Mouse (Mus musculus) CD8-positive naive resting alpha-beta T cell, adult 2 months (primary cell): ENCODE results near the gene Sertad3.
A peak's percentile ranks its signal among the peaks of the same experiment; 100 is the strongest.

Experiments
- DNase-seq, 2 experiments: peaks; one replicate each; pipeline ENCODE4 v3.0.0; 2022; ENCODE audit warnings: low read depth in 2 of 2, low spot score in 2 of 2

The Sertad3 gene

GRCm38 (mm10) chr7:27460477-27460876 is 13.1 kb upstream of the Sertad3 start:
- no peak for DNase-seq

DNA sequence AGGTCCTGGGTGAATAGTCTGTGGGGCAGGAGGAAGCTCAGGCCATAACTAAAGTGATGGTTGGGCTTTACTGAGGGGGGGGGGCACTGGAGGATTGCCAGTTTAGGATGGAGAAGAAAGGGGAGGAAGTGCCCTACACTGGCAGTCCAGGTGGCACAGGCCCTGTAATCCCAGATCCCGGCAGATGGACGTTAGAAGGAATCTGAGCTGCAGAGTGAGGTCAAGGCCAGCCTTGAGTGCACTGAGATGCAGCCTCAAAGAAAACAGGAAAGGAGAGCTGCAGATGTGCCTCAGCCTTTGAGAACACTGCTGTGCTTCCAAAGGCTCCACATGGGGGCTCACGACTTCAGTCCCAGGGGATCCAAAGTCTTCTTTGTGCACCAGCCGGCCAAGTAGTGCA is 5.9 kb upstream of the Sertad3 start:
- DNase-seq, result no peak

GRCm38 (mm10) chr7:27471390-27472120 is 2.0 kb upstream of the Sertad3 start:
- DNase-seq, result no peak

- DNase-seq, result no peak
These were observed 972 bp upstream of the Sertad3 start for GRCm38 (mm10) chr7:27472596-27472995.

- DNase-seq, result no peak
These were observed 394 bp downstream of the Sertad3 start for GRCm38 (mm10) chr7:27473835-27474489.

GRCm38 (mm10) chr7:27474490-27474954 is 954 bp downstream of the Sertad3 start:
- peak; percentile 79 to 81 for DNase-seq

DNA sequence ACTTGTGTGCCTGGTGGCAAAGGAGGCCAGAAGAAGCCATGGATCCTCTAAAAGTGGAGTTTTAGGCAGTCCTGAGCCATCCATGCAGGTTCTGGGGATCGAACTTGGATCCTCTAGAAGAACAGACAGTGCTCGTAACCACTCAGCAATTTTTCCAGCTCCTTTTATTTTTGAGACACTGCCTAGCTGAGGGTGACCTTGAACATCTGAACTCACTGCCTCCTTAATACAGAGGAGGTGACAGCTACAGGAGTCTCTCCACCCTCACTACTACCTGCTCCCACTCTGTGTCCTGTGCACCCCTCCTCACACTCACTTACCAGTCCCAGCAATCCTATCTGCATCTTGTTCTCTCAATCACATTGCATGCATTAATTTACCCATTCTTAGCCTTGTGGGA is 2.0 kb downstream of the Sertad3 start:
- no peak for DNase-seq

GRCm38 (mm10) chr7:27476098-27476635 is 2.6 kb downstream of the Sertad3 start:
- no peak for DNase-seq

DNA sequence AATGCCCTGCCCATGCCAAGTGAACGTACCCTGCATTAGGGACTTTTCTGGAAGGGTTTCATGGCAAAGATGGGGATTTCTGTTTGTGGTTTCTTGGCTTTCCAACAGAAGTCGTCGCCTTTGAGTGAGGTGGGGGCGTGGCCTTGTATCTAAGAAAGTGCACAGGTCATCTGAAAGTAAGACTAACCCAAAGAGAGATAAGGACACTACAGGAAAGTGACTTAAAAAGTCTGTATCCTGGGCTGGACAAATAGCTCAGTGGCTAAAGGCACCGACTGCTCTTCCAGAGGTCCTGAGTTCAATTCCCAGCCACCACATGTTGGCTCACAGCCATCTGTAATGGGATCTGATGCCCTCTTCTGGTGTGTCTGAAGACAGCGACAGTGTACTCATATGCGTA is 5.0 kb downstream of the Sertad3 start:
- no peak for DNase-seq

DNA sequence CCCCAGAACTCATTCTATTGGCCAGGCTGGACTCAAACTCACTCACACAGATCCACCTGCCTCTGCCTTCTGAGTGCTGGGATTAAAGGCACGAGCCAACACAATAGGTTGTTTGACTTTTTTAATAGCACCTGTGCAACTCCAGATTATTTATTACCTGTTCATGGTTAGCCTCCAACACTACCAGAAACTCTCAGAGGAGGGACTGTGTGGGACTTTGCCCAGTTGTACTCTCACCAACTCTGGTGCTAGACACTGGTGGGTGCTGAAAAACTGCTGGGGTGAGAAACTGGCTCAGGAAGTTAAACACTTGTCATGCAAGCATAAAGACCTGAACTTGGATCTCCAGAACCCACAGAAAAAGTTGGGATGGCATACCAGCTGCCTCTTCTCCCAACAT is 6.2 kb downstream of the Sertad3 start:
- DNase-seq, result no peak

DNA sequence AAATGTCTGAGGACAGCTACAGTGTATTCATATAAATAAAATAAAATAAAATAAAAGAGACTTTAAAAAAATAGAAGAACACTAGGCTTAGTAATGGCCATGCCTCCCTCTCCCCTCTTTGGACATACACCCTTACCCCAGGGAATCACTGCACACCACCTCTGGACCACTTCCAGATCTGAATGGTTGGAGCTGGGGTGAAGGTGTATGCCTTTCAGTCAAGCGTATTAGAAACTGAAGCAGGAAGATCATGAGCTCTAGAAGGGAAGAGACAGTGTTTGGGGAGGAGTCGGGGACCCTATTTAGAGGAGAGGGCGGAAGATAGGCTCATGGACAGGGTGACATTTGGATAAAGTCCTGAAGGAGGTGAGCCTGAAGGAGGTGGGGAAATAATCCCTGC is 6.9 kb downstream of the Sertad3 start:
- no peak for DNase-seq

GRCm38 (mm10) chr7:27480927-27481626 is 7.5 kb downstream of the Sertad3 start:
- DNase-seq, result no peak

GRCm38 (mm10) chr7:27481627-27481969 is 8.0 kb downstream of the Sertad3 start:
- DNase-seq, result peak; percentile 52 to 60

DNA sequence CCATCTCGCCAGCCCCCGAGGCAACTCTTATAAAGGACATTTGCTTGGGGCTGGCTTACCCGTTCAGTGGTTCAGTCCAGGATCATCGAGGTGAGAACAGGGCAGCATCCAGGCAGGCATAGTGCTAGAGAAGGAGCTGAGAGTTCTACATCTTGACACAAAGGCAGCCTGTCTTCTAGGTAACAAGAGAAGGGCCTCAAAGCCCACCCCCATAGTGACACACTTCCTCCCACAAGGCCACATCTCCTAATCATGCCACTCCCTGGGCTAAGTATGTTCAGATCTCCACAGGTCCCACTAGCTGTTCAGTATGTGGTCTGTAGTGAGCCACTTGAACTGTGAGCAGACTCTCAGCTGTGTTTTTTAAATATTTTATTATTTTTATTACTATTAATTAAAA is 10.3 kb downstream of the Sertad3 start:
- DNase-seq, result no peak

GRCm38 (mm10) chr7:27486102-27486769 is 12.7 kb downstream of the Sertad3 start:
- no peak for DNase-seq

DNA sequence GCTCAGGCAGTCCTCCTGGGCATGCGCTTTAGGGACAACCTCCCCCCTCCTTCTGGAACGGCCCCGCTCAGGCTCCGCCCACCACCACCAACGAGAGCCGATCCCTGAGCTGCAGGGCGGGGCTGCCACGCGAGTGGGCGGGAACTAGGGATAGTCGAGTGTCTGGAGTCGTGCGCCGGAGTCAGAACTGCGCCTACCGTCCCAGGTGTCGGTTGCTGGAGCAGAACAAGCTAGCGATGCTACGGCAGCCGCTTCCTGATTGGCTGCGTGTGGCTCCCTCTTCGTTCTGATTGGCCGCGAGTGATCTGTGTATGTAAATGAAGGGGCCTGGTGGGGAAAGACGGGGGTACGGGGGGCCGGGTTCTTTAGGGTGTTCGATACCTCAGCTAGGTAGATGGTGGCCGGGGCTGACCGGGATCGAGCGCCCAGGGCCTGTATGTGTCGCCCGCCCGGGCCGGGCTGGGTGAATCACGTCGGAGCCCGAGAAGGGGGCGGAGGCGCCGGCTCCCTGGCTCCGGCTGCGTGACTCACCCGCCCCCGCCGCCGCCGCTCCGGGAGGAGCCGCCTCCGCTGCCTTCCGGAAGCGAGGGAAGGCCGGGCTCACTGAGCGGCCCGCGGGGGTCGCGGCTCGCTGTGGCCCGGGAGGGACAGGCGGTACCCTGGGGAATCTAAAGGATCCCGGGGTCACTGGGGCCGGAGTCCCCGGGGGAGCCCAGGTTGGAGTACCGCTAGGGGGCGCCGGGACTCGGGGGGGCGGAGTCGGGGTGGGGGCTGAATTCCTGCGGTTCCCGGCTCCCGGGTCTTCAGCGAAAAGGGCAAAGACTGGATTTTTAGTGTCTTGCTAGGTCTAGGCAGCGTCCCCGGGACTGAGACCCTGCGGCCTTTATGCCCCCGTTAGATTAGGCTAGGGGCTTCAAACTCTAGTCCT is 13.5 kb downstream of the Sertad3 start, which contains the start of gene Sertad1:
Gene Sertad1, plus strand, starts transcription at position 141 of the 928 bp plus-strand sequence.
- peak; percentile 100 for DNase-seq

- no peak for DNase-seq
These were observed 14.2 kb downstream of the Sertad3 start for GRCm38 (mm10) chr7:27487740-27488268.

GRCm38 (mm10) chr7:27489270-27489869 is 15.8 kb downstream of the Sertad3 start:
- no peak for DNase-seq

DNA sequence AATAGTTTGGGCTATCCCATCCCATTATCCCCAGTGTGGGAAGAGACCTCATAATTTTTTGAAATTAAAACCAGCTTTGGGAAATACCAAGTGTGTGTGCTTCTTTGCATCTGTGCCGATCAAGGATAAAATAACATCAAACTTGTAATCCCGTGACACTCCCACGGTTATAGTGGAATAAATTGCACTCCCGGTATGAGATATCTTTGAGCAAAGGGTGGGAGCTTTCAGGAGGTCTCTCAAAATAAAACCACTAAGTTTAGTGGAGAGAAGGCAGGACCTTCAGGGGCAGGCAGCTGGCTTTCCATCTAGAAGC is 16.6 kb downstream of the Sertad3 start:
- DNase-seq, result no peak
